15 mouse cellular contexts compared by ENCODE assay signal in the genomic region with DNA sequence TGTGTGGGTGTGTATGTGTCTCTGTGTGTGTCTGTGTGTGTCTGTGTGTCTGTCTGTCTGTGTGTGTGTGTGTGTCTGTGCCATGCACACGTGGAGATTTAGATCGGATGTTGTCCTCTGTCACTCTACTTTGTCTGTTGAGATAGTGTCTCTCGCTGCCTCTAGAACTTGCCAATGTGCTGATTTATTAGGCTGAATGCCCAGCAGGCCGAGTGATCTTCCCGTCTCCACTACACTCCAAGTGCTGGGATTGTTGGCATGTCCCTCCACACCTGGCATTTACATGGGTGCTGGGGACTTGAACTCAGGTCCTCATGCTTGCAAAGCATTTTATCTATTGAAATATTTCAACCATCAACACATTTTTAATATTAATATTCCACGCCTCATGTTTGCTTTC. TPM values are rescaled to one million over a fixed set of nuclear protein-coding genes. Genes with fewer than 3 reads are reported as not detected.
"Had no signal": no experiment of that assay in that cellular context is flagged by ENCODE, and none has a peak within 500 bp of the region (broad histone marks: within the 10 kb centered on the region; RNA-seq: fewer than 3 reads in every experiment).

No protein-coding gene starts in this region.

- H3K9ac ChIP-seq: limb, embryonic 13.5 days; liver, embryonic 13.5 days; neural tube, embryonic 15.5 days had no signal

- H3K4me3 ChIP-seq: limb, embryonic 13.5 days; liver, embryonic 13.5 days; midbrain, embryonic 10.5 days; myocyte; neural tube, embryonic 15.5 days had no signal

- H3K27ac ChIP-seq: limb, embryonic 13.5 days; liver, embryonic 13.5 days; midbrain, embryonic 10.5 days; neural tube, embryonic 15.5 days; stomach, postnatal 0 days had no signal

- H3K4me2 ChIP-seq: limb, embryonic 13.5 days; liver, embryonic 13.5 days; neural tube, embryonic 15.5 days had no signal

- H3K27me3 ChIP-seq: limb, embryonic 13.5 days; liver, embryonic 13.5 days had no signal

- H3K9me3 ChIP-seq: limb, embryonic 13.5 days; liver, embryonic 13.5 days; midbrain, embryonic 10.5 days; neural tube, embryonic 15.5 days had no signal

- H3K36me3 ChIP-seq: limb, embryonic 13.5 days; liver, embryonic 13.5 days; midbrain, embryonic 10.5 days; neural tube, embryonic 15.5 days had no signal

- DNase-seq: kidney, adult 11 months; kidney, postnatal 10 days; layer of hippocampus, adult 9-11 months; liver, embryonic 13.5 days; lung, adult 18-20 months; midbrain, embryonic 14.5 days; thymus, postnatal 4 days had no signal

RNA-seq across cellular contexts. Expression of a gene that starts 51.7 kb away (rescaled TPM):
- total RNA-seq: layer of hippocampus, postnatal 36 days; left cerebral cortex, postnatal 36 days had no signal
- polyA plus RNA-seq: limb, embryonic 13.5 days; midbrain, embryonic 10.5 days; midbrain, embryonic 14.5 days; neural tube, embryonic 11.5 days; neural tube, embryonic 15.5 days had no signal
